Mouse (Mus musculus): ENCODE measurements around the gene Klhl40. TPM values are rescaled to one million over a fixed set of nuclear protein-coding genes. Genes with fewer than 3 reads are reported as not detected.

Klhl40 gene
- polyA plus RNA-seq, 1 experiment = not detected

- no peaks in the 10 kb centered on the region for H3K36me3 ChIP-seq (ENCODE audit: control insufficient read depth, insufficient read depth, low read length)
- H3K4me3 ChIP-seq (ENCODE audit: low read depth, low read length) = peak overlapping the region; percentile 9
- WGBS = 10% methylated on average over 54 of the region's 54 CpGs
- TF ChIP-seq POLR2A (IDR thresholded peaks at IDR 0.05; ENCODE audit: low read depth, low read length) = no peak
- no peak for TF ChIP-seq CTCF (IDR thresholded peaks at IDR 0.05; ENCODE audit: extremely low read depth, insufficient read length, insufficient replicate concordance, low read depth, low read length)
- H3K27ac ChIP-seq (ENCODE audit: insufficient read depth, low read depth, low read length) = no peak overlapping the region
- H3K4me1 ChIP-seq (ENCODE audit: control insufficient read depth, insufficient read depth, insufficient read length, low read length) = 0 out of 2 replicates have a peak, but pooled peaks cover 2% of the 10 kb centered on the region
- H3K27me3 ChIP-seq (ENCODE audit: control insufficient read depth, insufficient read depth, low read length) = peaks cover 5% of the 10 kb centered on the region; the same call in 1 of the 2 replicates
These were observed 738 bp downstream of the Klhl40 start for GRCm38 (mm10) chr9:121778066-121778624.

GRCm38 (mm10) chr9:121784801-121785200 is 7.4 kb downstream of the Klhl40 start:
- H3K36me3 ChIP-seq (ENCODE audit: control insufficient read depth, insufficient read depth, low read length) = no peaks in the 10 kb centered on the region
- TF ChIP-seq CTCF (IDR thresholded peaks at IDR 0.05; ENCODE audit: extremely low read depth, insufficient read length, insufficient replicate concordance, low read depth, low read length) (no peak), POLR2A (IDR thresholded peaks at IDR 0.05; ENCODE audit: low read depth, low read length) (no peak)
- H3K4me1 ChIP-seq (ENCODE audit: control insufficient read depth, insufficient read depth, insufficient read length, low read length) = no peaks in the 10 kb centered on the region
- 73% methylated on average over 12 of the region's 12 CpGs for WGBS
- H3K27me3 ChIP-seq (ENCODE audit: control insufficient read depth, insufficient read depth, low read length) = no peaks in the 10 kb centered on the region
- no peak overlapping the region for H3K4me3 ChIP-seq (ENCODE audit: low read depth, low read length)
- no peak overlapping the region for H3K27ac ChIP-seq (ENCODE audit: insufficient read depth, low read depth, low read length)

- no peaks in the 10 kb centered on the region for H3K4me1 ChIP-seq (ENCODE audit: control insufficient read depth, insufficient read depth, insufficient read length, low read length)
- TF ChIP-seq CTCF (IDR thresholded peaks at IDR 0.05; ENCODE audit: extremely low read depth, insufficient read length, insufficient replicate concordance, low read depth, low read length) (no peak), POLR2A (IDR thresholded peaks at IDR 0.05; ENCODE audit: low read depth, low read length) (no peak)
- H3K36me3 ChIP-seq (ENCODE audit: control insufficient read depth, insufficient read depth, low read length) = no peaks in the 10 kb centered on the region
- no peak overlapping the region for H3K27ac ChIP-seq (ENCODE audit: insufficient read depth, low read depth, low read length)
- no peak overlapping the region for H3K4me3 ChIP-seq (ENCODE audit: low read depth, low read length)
- no peaks in the 10 kb centered on the region for H3K27me3 ChIP-seq (ENCODE audit: control insufficient read depth, insufficient read depth, low read length)
- 78% methylated on average over 8 of the region's 8 CpGs for WGBS
These were observed 7.9 kb downstream of the Klhl40 start for GRCm38 (mm10) chr9:121785261-121785660.

GRCm38 (mm10) chr9:121786359-121786758 is 9.0 kb downstream of the Klhl40 start:
- no peak overlapping the region for H3K4me3 ChIP-seq (ENCODE audit: low read depth, low read length)
- no peak overlapping the region for H3K27ac ChIP-seq (ENCODE audit: insufficient read depth, low read depth, low read length)
- no peaks in the 10 kb centered on the region for H3K4me1 ChIP-seq (ENCODE audit: control insufficient read depth, insufficient read depth, insufficient read length, low read length)
- TF ChIP-seq POLR2A (IDR thresholded peaks at IDR 0.05; ENCODE audit: low read depth, low read length) (no peak), CTCF (IDR thresholded peaks at IDR 0.05; ENCODE audit: extremely low read depth, insufficient read length, insufficient replicate concordance, low read depth, low read length) (no peak)
- WGBS = 68% methylated on average over 2 of the region's 2 CpGs
- H3K36me3 ChIP-seq (ENCODE audit: control insufficient read depth, insufficient read depth, low read length) = no peaks in the 10 kb centered on the region
- H3K27me3 ChIP-seq (ENCODE audit: control insufficient read depth, insufficient read depth, low read length) = no peaks in the 10 kb centered on the region

GRCm38 (mm10) chr9:121791206-121791605 is 13.8 kb downstream of the Klhl40 start:
- TF ChIP-seq POLR2A (IDR thresholded peaks at IDR 0.05; ENCODE audit: low read depth, low read length) (no peak), CTCF (IDR thresholded peaks at IDR 0.05; ENCODE audit: extremely low read depth, insufficient read length, insufficient replicate concordance, low read depth, low read length) (no peak)
- no peak overlapping the region for H3K27ac ChIP-seq (ENCODE audit: insufficient read depth, low read depth, low read length)
- 15% methylated on average over 5 of the region's 5 CpGs for WGBS

GRCm38 (mm10) chr9:121791757-121792521 is 14.5 kb downstream of the Klhl40 start, which contains the start of gene Hhatl:
Gene Hhatl (minus strand): TSS chr9:121792507.
- no peak for TF ChIP-seq POLR2A (IDR thresholded peaks at IDR 0.05; ENCODE audit: low read depth, low read length)
- no peak for TF ChIP-seq CTCF (IDR thresholded peaks at IDR 0.05; ENCODE audit: extremely low read depth, insufficient read length, insufficient replicate concordance, low read depth, low read length)
- H3K27me3 ChIP-seq (ENCODE audit: control insufficient read depth, insufficient read depth, low read length) = no peaks in the 10 kb centered on the region
- 53% methylated on average over 24 of the region's 24 CpGs for WGBS
- no peaks in the 10 kb centered on the region for H3K4me1 ChIP-seq (ENCODE audit: control insufficient read depth, insufficient read depth, insufficient read length, low read length)
- no peak within 1 kb of the TSS for H3K4me3 ChIP-seq (ENCODE audit: low read depth, low read length)
- H3K36me3 ChIP-seq (ENCODE audit: control insufficient read depth, insufficient read depth, low read length) = no peaks in the 10 kb centered on the region
- no peak within 1 kb of the TSS for H3K27ac ChIP-seq (ENCODE audit: insufficient read depth, low read depth, low read length)

More at GRCm38 (mm10) chr9:121791206-121791605, 13.8 kb downstream of the Klhl40 start:
- no peaks in the 10 kb centered on the region for H3K27me3 ChIP-seq (ENCODE audit: control insufficient read depth, insufficient read depth, low read length)
- no peaks in the 10 kb centered on the region for H3K36me3 ChIP-seq (ENCODE audit: control insufficient read depth, insufficient read depth, low read length)
- no peaks in the 10 kb centered on the region for H3K4me1 ChIP-seq (ENCODE audit: control insufficient read depth, insufficient read depth, insufficient read length, low read length)
- no peak overlapping the region for H3K4me3 ChIP-seq (ENCODE audit: low read depth, low read length)

- WGBS = 50% methylated on average over 1 of the region's 1 CpGs
- no peaks in the 10 kb centered on the region for H3K27me3 ChIP-seq (ENCODE audit: control insufficient read depth, insufficient read depth, low read length)
- TF ChIP-seq POLR2A (IDR thresholded peaks at IDR 0.05; ENCODE audit: low read depth, low read length) = no peak
- TF ChIP-seq CTCF (IDR thresholded peaks at IDR 0.05; ENCODE audit: extremely low read depth, insufficient read length, insufficient replicate concordance, low read depth, low read length) = no peak
- no peak overlapping the region for H3K27ac ChIP-seq (ENCODE audit: insufficient read depth, low read depth, low read length)
- no peaks in the 10 kb centered on the region for H3K36me3 ChIP-seq (ENCODE audit: control insufficient read depth, insufficient read depth, low read length)
- H3K4me3 ChIP-seq (ENCODE audit: low read depth, low read length) = no peak overlapping the region
- H3K4me1 ChIP-seq (ENCODE audit: control insufficient read depth, insufficient read depth, insufficient read length, low read length) = peaks cover 19% of the 10 kb centered on the region
These were observed 17.6 kb downstream of the Klhl40 start for GRCm38 (mm10) chr9:121794972-121795539.

Data from small intestine, adult 2 months (tissue).